Mouse (Mus musculus) kidney, adult 2 months (tissue): ENCODE measurements around the gene Cib4.

Experiments used
- CTCF ChIP-seq: fragments of 200-500 bp; conservative IDR thresholded peaks from 2 replicates; pipeline ENCODE4 v1.5.1; 2011; ENCODE audit warnings: low read depth, mild to moderate bottlenecking, control low read depth, low read length, moderate library complexity, mixed read lengths; ENCODE audit not compliant: insufficient read depth, insufficient read length
- POLR2A ChIP-seq: fragments of 200-500 bp; IDR thresholded peaks from one replicate; pipeline ENCODE4 v1.6.1; 2011; ENCODE audit warnings: low read depth, low read length, control low read depth

- TF ChIP-seq POLR2A (no peak), CTCF (no peak)
Measured at GRCm38 (mm10) chr5:30528906-30529305, 16.7 kb downstream of the Cib4 start.
